Mouse (Mus musculus): ENCODE results near the gene Prss27. TPM values are rescaled to one million over a fixed set of nuclear protein-coding genes. Genes with fewer than 3 reads are reported as not detected.
A peak's percentile ranks its signal among the peaks of the same experiment; 100 is the strongest.
"Not testable (repeated sequence)": the region's sequence is repeated elsewhere in the genome, so short reads cannot be mapped to it uniquely, and the experiment has no call there.

The Prss27 gene
- total and polyA plus RNA-seq, 2 experiments from 2014 or later: not detected

DNA sequence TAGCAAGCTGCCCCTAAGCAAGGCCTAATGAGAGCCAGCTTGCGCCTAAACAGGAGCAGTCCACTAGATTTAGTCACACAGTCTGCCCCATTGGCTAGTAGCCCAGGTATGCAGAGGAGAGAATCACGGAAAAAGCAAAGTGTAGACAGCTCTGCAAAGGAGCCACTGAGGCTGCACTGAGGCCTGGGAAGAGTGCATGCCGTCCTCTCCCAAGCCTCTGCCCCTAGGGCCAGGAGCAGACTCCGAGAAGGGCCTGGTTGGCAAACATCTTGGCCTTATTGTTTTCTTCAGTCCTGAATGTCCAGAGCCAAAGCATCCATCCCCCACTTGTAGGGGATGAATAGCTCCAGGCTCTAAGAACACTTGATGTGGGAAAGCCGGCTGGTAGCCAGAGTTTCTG is 30.3 kb downstream of the Prss27 start:
- H3K9ac ChIP-seq (replicated peaks; ENCODE audit: low read length): no peak overlapping the region
- peak; percentile 66 for DNase-seq (ENCODE audit: low spot score)
- H3K4me3 ChIP-seq (ENCODE audit: low read length): no peak overlapping the region
- H3K9me3 ChIP-seq (ENCODE audit: low read length): no peaks in the 10 kb centered on the region
- no peak for TF ChIP-seq CTCF (IDR thresholded peaks at IDR 0.05; ENCODE audit: low read depth)
- H3K27me3 ChIP-seq (ENCODE audit: insufficient read depth, low read length): no peaks in the 10 kb centered on the region
- WGBS: 73% methylated on average over 5 of the region's 5 CpGs
- ATAC-seq: peak; percentile 50; the same call in 1 of the 2 replicates
- peaks cover 13% of the 10 kb centered on the region for H3K4me1 ChIP-seq (ENCODE audit: insufficient read depth, low read length)
- peak overlapping the region; percentile 60 for H3K27ac ChIP-seq
- H3K4me2 ChIP-seq (ENCODE audit: low read depth, low read length): no peak overlapping the region
- 0 out of 2 replicates have a peak, but pooled peaks cover 5% of the 10 kb centered on the region for H3K36me3 ChIP-seq (ENCODE audit: insufficient read depth, low read length)

DNA sequence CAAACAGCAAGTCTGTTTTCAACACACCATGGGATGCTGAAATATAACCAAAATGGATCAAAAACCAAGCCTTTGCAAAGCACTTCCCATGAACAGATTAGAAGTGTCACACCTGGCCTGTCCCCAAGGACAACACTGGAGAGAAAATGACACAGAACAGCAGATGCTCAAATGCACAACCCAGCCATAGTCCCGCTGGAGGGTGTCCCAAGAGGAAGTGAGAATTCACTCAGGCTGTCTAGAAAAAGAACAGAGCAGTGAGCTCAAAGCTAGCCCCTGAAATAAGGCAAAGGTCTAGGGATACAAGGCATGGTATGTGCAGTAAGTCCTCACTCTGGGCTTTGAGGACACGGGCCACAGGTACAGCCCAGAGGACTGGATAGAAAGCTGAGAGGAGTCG is 31.6 kb downstream of the Prss27 start:
- no peaks in the 10 kb centered on the region for H3K27me3 ChIP-seq (ENCODE audit: insufficient read depth, low read length)

GRCm38 (mm10) chr17:24072919-24073696 is 35.2 kb downstream of the Prss27 start, which contains the start of gene Kctd5:
Kctd5 (minus strand) TSS chr17:24073485.
- DNase-seq (ENCODE audit: low spot score): peak; percentile 99

More for the DNA sequence above, 31.6 kb downstream of the Prss27 start:
- no peak for TF ChIP-seq CTCF (IDR thresholded peaks at IDR 0.05; ENCODE audit: low read depth)
- 89% methylated on average over 3 of the region's 3 CpGs for WGBS
- H3K4me3 ChIP-seq (ENCODE audit: low read length): no peak overlapping the region
- H3K27ac ChIP-seq: peak overlapping the region; percentile 60; the same call in 1 of the 2 replicates
- no peak for DNase-seq (ENCODE audit: low spot score)
- H3K4me1 ChIP-seq (ENCODE audit: insufficient read depth, low read length): peaks cover 13% of the 10 kb centered on the region
- H3K9me3 ChIP-seq (ENCODE audit: low read length): no peaks in the 10 kb centered on the region
- H3K36me3 ChIP-seq (ENCODE audit: insufficient read depth, low read length): 0 out of 2 replicates have a peak, but pooled peaks cover 5% of the 10 kb centered on the region
- H3K9ac ChIP-seq (replicated peaks; ENCODE audit: low read length): 0 out of 2 replicates have a peak overlapping the region, but pooled peaks have one; percentile 13
- ATAC-seq: no peak
- no peak overlapping the region for H3K4me2 ChIP-seq (ENCODE audit: low read depth, low read length)

DNA sequence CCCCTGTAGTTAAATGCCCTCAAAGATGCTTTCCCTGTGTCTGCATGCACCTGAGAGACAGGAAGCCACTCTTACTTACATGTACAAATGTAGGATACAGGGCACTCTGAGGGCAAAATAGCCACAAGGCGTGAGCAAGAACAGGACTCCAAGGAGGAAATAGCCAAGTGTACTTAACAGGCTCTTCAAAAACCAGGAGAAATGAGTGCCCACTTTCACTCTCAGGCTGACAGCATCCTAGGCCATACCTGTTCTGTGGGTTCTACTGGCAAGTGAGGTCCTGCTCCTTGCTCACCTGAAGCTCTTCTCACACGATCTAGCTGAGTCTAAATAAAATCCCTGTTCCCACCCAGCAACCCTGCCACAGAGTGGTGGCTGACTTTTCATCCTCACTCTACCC is 39.2 kb downstream of the Prss27 start:
- Histone ChIP-seq H3K4me3 (ENCODE audit: low read length) (no peak overlapping the region), H3K9me3 (ENCODE audit: low read length) (no peaks in the 10 kb centered on the region), H3K9ac (replicated peaks; ENCODE audit: low read length) (no peak overlapping the region), H3K27ac (no peak overlapping the region), H3K27me3 (ENCODE audit: insufficient read depth, low read length) (no peaks in the 10 kb centered on the region), H3K4me1 (ENCODE audit: insufficient read depth, low read length) (peaks cover 1% of the 10 kb centered on the region), H3K36me3 (ENCODE audit: insufficient read depth, low read length) (peaks cover 27% of the 10 kb centered on the region), H3K4me2 (ENCODE audit: low read depth, low read length) (no peak overlapping the region)
- no peak for TF ChIP-seq CTCF (IDR thresholded peaks at IDR 0.05; ENCODE audit: low read depth)
- ATAC-seq (no peak), DNase-seq (ENCODE audit: low spot score) (no peak)
- WGBS: 95% methylated on average over 2 of the region's 2 CpGs

More at GRCm38 (mm10) chr17:24072919-24073696, 35.2 kb downstream of the Prss27 start, which contains the start of gene Kctd5:
- Histone ChIP-seq H3K27ac (peak within 1 kb of the TSS; percentile 76), H3K4me2 (ENCODE audit: low read depth, low read length) (peak within 1 kb of the TSS; percentile 79), H3K4me1 (ENCODE audit: insufficient read depth, low read length) (peaks cover 10% of the 10 kb centered on the region), H3K36me3 (ENCODE audit: insufficient read depth, low read length) (0 out of 2 replicates have a peak, but pooled peaks cover 5% of the 10 kb centered on the region), H3K9ac (replicated peaks; ENCODE audit: low read length) (peak within 1 kb of the TSS; percentile 97), H3K9me3 (ENCODE audit: low read length) (no peaks in the 10 kb centered on the region), H3K4me3 (ENCODE audit: low read length) (peak within 1 kb of the TSS; percentile 94), H3K27me3 (ENCODE audit: insufficient read depth, low read length) (no peaks in the 10 kb centered on the region)
- TF ChIP-seq CTCF (IDR thresholded peaks at IDR 0.05; ENCODE audit: low read depth): no peak
- WGBS: 2% methylated on average over 61 of the region's 62 CpGs
- ATAC-seq: peak; percentile 98

DNA sequence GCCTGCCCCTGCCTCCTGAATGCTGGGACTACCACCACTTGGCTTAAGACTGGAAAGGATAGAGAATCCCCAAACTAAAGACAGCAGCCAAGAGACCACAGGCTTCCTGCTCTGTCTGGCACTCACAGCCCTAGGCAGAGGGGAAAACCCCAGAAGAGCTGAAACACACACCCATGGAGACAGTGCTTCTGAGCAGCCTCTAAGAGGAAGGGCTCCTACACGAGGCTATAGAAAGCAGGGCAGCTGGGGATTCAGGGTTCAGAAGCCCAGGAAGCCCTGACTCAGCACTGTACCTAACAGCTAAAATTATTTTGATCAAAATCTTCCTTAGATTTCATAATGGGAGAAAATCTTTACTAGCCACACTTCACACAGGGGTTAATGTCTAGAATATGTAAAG is 46.6 kb downstream of the Prss27 start:
- DNase-seq (ENCODE audit: low spot score): no peak
- 50% methylated on average over 1 of the region's 1 CpGs for WGBS
- no peak overlapping the region for H3K27ac ChIP-seq
- no peak overlapping the region for H3K9ac ChIP-seq (replicated peaks; ENCODE audit: low read length)
- H3K9me3 ChIP-seq (ENCODE audit: low read length): no peaks in the 10 kb centered on the region
- H3K36me3 ChIP-seq (ENCODE audit: insufficient read depth, low read length): peaks cover 32% of the 10 kb centered on the region
- no peak overlapping the region for H3K4me2 ChIP-seq (ENCODE audit: low read depth, low read length)
- no peaks in the 10 kb centered on the region for H3K27me3 ChIP-seq (ENCODE audit: insufficient read depth, low read length)
- no peaks in the 10 kb centered on the region for H3K4me1 ChIP-seq (ENCODE audit: insufficient read depth, low read length)
- ATAC-seq: no peak
- H3K4me3 ChIP-seq (ENCODE audit: low read length): no peak overlapping the region
- TF ChIP-seq CTCF (IDR thresholded peaks at IDR 0.05; ENCODE audit: low read depth): no peak

- not testable (repeated sequence) for ATAC-seq; H3K9ac ChIP-seq (replicated peaks; ENCODE audit: low read length); H3K27me3 ChIP-seq (ENCODE audit: insufficient read depth, low read length); H3K9me3 ChIP-seq (ENCODE audit: low read length); H3K4me2 ChIP-seq (ENCODE audit: low read depth, low read length); H3K4me3 ChIP-seq (ENCODE audit: low read length); DNase-seq (ENCODE audit: low spot score); H3K27ac ChIP-seq; H3K4me1 ChIP-seq (ENCODE audit: insufficient read depth, low read length)
- peaks cover 40% of the 10 kb centered on the region for H3K36me3 ChIP-seq (ENCODE audit: insufficient read depth, low read length)
- 91% methylated on average over 4 of the region's 4 CpGs for WGBS
Measured at GRCm38 (mm10) chr17:24086399-24086798, 48.5 kb downstream of the Prss27 start.

- Histone ChIP-seq H3K9ac (replicated peaks; ENCODE audit: low read length) (no peak overlapping the region), H3K4me1 (ENCODE audit: insufficient read depth, low read length) (no peaks in the 10 kb centered on the region), H3K4me3 (ENCODE audit: low read length) (no peak overlapping the region), H3K27ac (no peak overlapping the region), H3K4me2 (ENCODE audit: low read depth, low read length) (no peak overlapping the region), H3K36me3 (ENCODE audit: insufficient read depth, low read length) (peaks cover 48% of the 10 kb centered on the region), H3K9me3 (ENCODE audit: low read length) (no peaks in the 10 kb centered on the region), H3K27me3 (ENCODE audit: insufficient read depth, low read length) (no peaks in the 10 kb centered on the region)
- DNase-seq (ENCODE audit: low spot score): no peak
- WGBS: 94% methylated on average over 1 of the region's 1 CpGs
- no peak for TF ChIP-seq CTCF (IDR thresholded peaks at IDR 0.05; ENCODE audit: low read depth)
- no peak for ATAC-seq
Measured at GRCm38 (mm10) chr17:24090575-24090974, 52.6 kb downstream of the Prss27 start.

Small RNA genes within 50 kb of the gene (microRNA-seq; reads per million reads assigned to microRNA genes)
- 0 reads per million in 2 experiments for gene Gm27700

Other genes starting within 250 kb of the Prss27 start
- gene Srrm2, start 247.6 kb upstream of the Prss27 start, total RNA-seq (2014; rRNA removed): 133 and 144 TPM in 2 replicates
- 419 and 436 TPM in 2 replicates for gene Srrm2, start 247.6 kb upstream of the Prss27 start, polyA plus RNA-seq (2015; fragmentation: Nextera tagmentation; extraction: Ambion mirVana)
- gene Elob, start 209.0 kb upstream of the Prss27 start, total RNA-seq (2014; rRNA removed): 755 and 1,410 TPM in 2 replicates
- 1,482 and 1,504 TPM in 2 replicates for gene Elob, start 209.0 kb upstream of the Prss27 start, polyA plus RNA-seq (2015; fragmentation: Nextera tagmentation; extraction: Ambion mirVana)
- gene Prss33, start 202.1 kb upstream of the Prss27 start, total RNA-seq (2014; rRNA removed): not detected in 2 replicates
- not detected in 2 replicates for gene Prss33, start 202.1 kb upstream of the Prss27 start, polyA plus RNA-seq (2015; fragmentation: Nextera tagmentation; extraction: Ambion mirVana)
- gene Prss32, start 194.3 kb upstream of the Prss27 start, total RNA-seq (2014; rRNA removed): not detected in 2 replicates
- 0.25 and 0.48 TPM in 2 replicates for gene Prss32, start 194.3 kb upstream of the Prss27 start, polyA plus RNA-seq (2015; fragmentation: Nextera tagmentation; extraction: Ambion mirVana)
- 0.37 TPM in 1 of 2 replicates, not detected in the other for gene Prss41, start 194.0 kb upstream of the Prss27 start, total RNA-seq (2014; rRNA removed)
- gene Prss41, start 194.0 kb upstream of the Prss27 start, polyA plus RNA-seq (2015; fragmentation: Nextera tagmentation; extraction: Ambion mirVana): 0.90 and 1.3 TPM in 2 replicates
- gene Prss21, start 170.1 kb upstream of the Prss27 start, total RNA-seq (2014; rRNA removed): not detected in 2 replicates
- not detected in 2 replicates for gene Prss21, start 170.1 kb upstream of the Prss27 start, polyA plus RNA-seq (2015; fragmentation: Nextera tagmentation; extraction: Ambion mirVana)
- not detected in 2 replicates for gene Dcpp1, start 157.3 kb upstream of the Prss27 start, total RNA-seq (2014; rRNA removed)
- not detected in 2 replicates for gene Dcpp1, start 157.3 kb upstream of the Prss27 start, polyA plus RNA-seq (2015; fragmentation: Nextera tagmentation; extraction: Ambion mirVana)
- not detected in 2 replicates for gene Dcpp2, start 157.3 kb upstream of the Prss27 start, total RNA-seq (2014; rRNA removed)
- not detected in 2 replicates for gene Dcpp2, start 157.3 kb upstream of the Prss27 start, polyA plus RNA-seq (2015; fragmentation: Nextera tagmentation; extraction: Ambion mirVana)
- gene Dcpp3, start 120.7 kb upstream of the Prss27 start, total RNA-seq (2014; rRNA removed): not detected in 2 replicates
- gene Dcpp3, start 120.7 kb upstream of the Prss27 start, polyA plus RNA-seq (2015; fragmentation: Nextera tagmentation; extraction: Ambion mirVana): not detected in 2 replicates
- gene Sbp, start 96.5 kb upstream of the Prss27 start, total RNA-seq (2014; rRNA removed): not detected in 2 replicates
- gene Sbp, start 96.5 kb upstream of the Prss27 start, polyA plus RNA-seq (2015; fragmentation: Nextera tagmentation; extraction: Ambion mirVana): not detected in 2 replicates
- gene Sbpl, start 82.9 kb upstream of the Prss27 start, total RNA-seq (2014; rRNA removed): 1.4 TPM in 1 of 2 replicates, not detected in the other
- gene Sbpl, start 82.9 kb upstream of the Prss27 start, polyA plus RNA-seq (2015; fragmentation: Nextera tagmentation; extraction: Ambion mirVana): not detected in 2 replicates
- gene Prss30, start 57.6 kb upstream of the Prss27 start, total RNA-seq (2014; rRNA removed): not detected in 2 replicates
- not detected in 2 replicates for gene Prss30, start 57.6 kb upstream of the Prss27 start, polyA plus RNA-seq (2015; fragmentation: Nextera tagmentation; extraction: Ambion mirVana)
- 0.42 TPM in 1 of 2 replicates, not detected in the other for gene Prss22, start 40.0 kb upstream of the Prss27 start, total RNA-seq (2014; rRNA removed)
- not detected in 2 replicates for gene Prss22, start 40.0 kb upstream of the Prss27 start, polyA plus RNA-seq (2015; fragmentation: Nextera tagmentation; extraction: Ambion mirVana)
- gene Kctd5, start 35.3 kb downstream of the Prss27 start, total RNA-seq (2014; rRNA removed): 106 and 109 TPM in 2 replicates
- 91.4 and 95.7 TPM in 2 replicates for gene Kctd5, start 35.3 kb downstream of the Prss27 start, polyA plus RNA-seq (2015; fragmentation: Nextera tagmentation; extraction: Ambion mirVana)
- 49.2 and 54.1 TPM in 2 replicates for gene Pdpk1, start 112.8 kb downstream of the Prss27 start, total RNA-seq (2014; rRNA removed)
- 51.4 and 56.3 TPM in 2 replicates for gene Pdpk1, start 112.8 kb downstream of the Prss27 start, polyA plus RNA-seq (2015; fragmentation: Nextera tagmentation; extraction: Ambion mirVana)
- 42.0 and 53.0 TPM in 2 replicates for gene Amdhd2, start 125.6 kb downstream of the Prss27 start, total RNA-seq (2014; rRNA removed)
- gene Amdhd2, start 125.6 kb downstream of the Prss27 start, polyA plus RNA-seq (2015; fragmentation: Nextera tagmentation; extraction: Ambion mirVana): 38.4 and 40.0 TPM in 2 replicates
- 780 and 854 TPM in 2 replicates for gene Atp6v0c, start 131.6 kb downstream of the Prss27 start, total RNA-seq (2014; rRNA removed)
- gene Atp6v0c, start 131.6 kb downstream of the Prss27 start, polyA plus RNA-seq (2015; fragmentation: Nextera tagmentation; extraction: Ambion mirVana): 2,172 and 2,275 TPM in 2 replicates
- 145 and 151 TPM in 2 replicates for gene Tbc1d24, start 167.4 kb downstream of the Prss27 start, total RNA-seq (2014; rRNA removed)
- 21.1 and 22.8 TPM in 2 replicates for gene Tbc1d24, start 167.4 kb downstream of the Prss27 start, polyA plus RNA-seq (2015; fragmentation: Nextera tagmentation; extraction: Ambion mirVana)
- gene Ntn3, start 171.4 kb downstream of the Prss27 start, total RNA-seq (2014; rRNA removed): 26.9 and 32.5 TPM in 2 replicates
- 4.1 and 4.3 TPM in 2 replicates for gene Ntn3, start 171.4 kb downstream of the Prss27 start, polyA plus RNA-seq (2015; fragmentation: Nextera tagmentation; extraction: Ambion mirVana)
- 18.5 and 19.3 TPM in 2 replicates for gene Tedc2, start 182.7 kb downstream of the Prss27 start, total RNA-seq (2014; rRNA removed)
- gene Tedc2, start 182.7 kb downstream of the Prss27 start, polyA plus RNA-seq (2015; fragmentation: Nextera tagmentation; extraction: Ambion mirVana): 9.8 and 10.2 TPM in 2 replicates
- gene Ccnf, start 213.3 kb downstream of the Prss27 start, total RNA-seq (2014; rRNA removed): 6.8 and 10.2 TPM in 2 replicates
- 7.1 and 7.6 TPM in 2 replicates for gene Ccnf, start 213.3 kb downstream of the Prss27 start, polyA plus RNA-seq (2015; fragmentation: Nextera tagmentation; extraction: Ambion mirVana)